Mouse (Mus musculus) ES-Bruce4 (cell line): ENCODE results near the gene Cxcl1.

Experiments
- EP300 ChIP-seq: IDR thresholded peaks from 2 replicates; pipeline ENCODE4 v1.6.1; 2011; ENCODE audit warnings: low read depth, low read length; ENCODE audit not compliant: insufficient read depth
- POLR2A ChIP-seq: IDR thresholded peaks from one replicate; pipeline ENCODE4 v1.8.1; 2011; ENCODE audit warnings: low read length; ENCODE audit not compliant: insufficient read depth

DNA sequence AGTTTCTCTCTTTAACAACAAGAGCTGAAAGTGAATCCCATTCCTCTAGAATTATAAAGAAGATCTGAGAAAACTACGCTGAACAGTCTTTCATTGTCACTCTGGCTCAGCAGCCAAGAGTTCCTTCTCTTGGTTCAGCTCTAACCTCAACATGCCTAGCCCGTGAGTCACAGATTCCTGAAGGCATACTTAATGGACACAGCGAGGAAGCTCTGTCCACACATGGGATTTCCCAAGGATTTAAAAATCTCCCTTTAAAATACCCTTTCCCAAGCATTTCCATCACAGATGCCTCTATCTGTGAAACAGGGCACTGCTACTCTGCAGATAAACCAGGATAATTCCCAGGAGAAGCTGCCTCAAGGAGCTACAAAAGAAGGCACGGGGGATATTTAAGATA lies 15.0 kb upstream of the Cxcl1 start:
- TF ChIP-seq EP300 (no peak), POLR2A (no peak)
